Mouse (Mus musculus): ENCODE data around the gene Adrb1. TPM values are rescaled to one million over a fixed set of nuclear protein-coding genes. Genes with fewer than 3 reads are reported as not detected.

Gene Adrb1
- total RNA-seq (2012; rRNA removed) (not detected in 2 replicates), polyA plus RNA-seq (2012; ENCODE audit: insufficient read depth in 1 of 2, insufficient read length in 2 of 2, low read depth in 1 of 2, low replicate concordance in 2 of 2, missing spikeins in 1 of 2) (not detected)

DNA sequence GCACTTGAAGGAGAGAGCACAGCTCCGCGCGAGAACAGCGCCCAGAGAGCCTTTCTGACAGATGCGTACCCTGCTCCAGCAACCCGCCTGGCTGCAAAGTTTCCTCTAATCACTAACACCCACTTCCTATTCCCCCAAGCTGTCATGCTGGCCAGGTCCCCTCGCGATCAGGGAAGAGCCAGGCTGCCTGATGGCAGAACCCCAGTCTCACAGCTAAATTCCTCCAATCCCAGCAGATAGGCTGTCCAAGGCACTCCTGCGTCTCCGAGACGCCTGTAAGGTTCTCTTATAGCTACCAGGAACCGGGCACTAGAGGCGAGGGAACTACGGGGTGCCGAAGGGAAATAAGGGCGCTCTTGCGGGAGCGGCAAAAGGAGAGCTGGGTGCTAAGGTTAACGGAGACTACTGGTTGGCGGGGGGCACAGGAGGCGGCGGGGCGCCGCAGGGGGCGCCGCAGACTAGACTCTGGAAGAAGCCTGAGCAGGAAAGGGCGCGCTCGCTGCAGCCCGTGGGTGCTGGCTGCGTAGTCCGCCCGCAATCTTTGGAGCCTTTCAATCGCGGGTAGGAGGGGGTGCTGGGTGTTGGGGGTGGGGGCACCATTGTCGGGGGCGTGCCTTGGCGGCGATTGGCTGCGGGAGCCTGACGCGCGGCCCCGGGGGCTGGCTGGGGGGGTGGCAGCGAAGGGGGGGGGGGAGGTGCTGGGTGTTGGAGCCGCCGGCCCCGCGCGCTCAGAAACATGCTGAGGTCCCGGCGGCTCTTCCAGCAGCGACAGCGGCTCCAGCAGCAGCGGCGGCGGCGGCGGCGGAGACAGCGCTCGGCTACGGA lies at the start of gene Adrb1:
TSS of gene Adrb1 (plus strand) at position 813 of the 825 bp plus-strand sequence.
- Histone ChIP-seq H3K4me1 (ENCODE audit: control insufficient read depth in 1 of 2, insufficient read depth in 2 of 2, low read length in 2 of 2) (no peaks in the 10 kb centered on the region), H3K79me2 (ENCODE audit: control insufficient read depth, insufficient read depth, low read length, poor library complexity) (no peaks in the 10 kb centered on the region), H3K27me3 (ENCODE audit: control insufficient read depth in 1 of 2, insufficient read depth in 2 of 2, low read length in 2 of 2) (peaks cover 0 to 4% of the 10 kb centered on the region in 2 experiments), H3K4me3 (ENCODE audit: control insufficient read depth in 1 of 2, insufficient read depth in 1 of 2, low read depth in 2 of 2, low read length in 2 of 2) (no peak within 1 kb of the TSS), H3K9ac (ENCODE audit: control insufficient read depth, low read depth, low read length, poor library complexity, severe bottlenecking) (no peak within 1 kb of the TSS), H3K36me3 (ENCODE audit: control insufficient read depth in 1 of 2, insufficient read depth in 2 of 2, low read length in 2 of 2) (no peaks in the 10 kb centered on the region), H3K27ac (ENCODE audit: control insufficient read depth, low read depth, low read length) (no peak within 1 kb of the TSS), H3K9me3 (replicated peaks; ENCODE audit: insufficient read depth, low read length) (no peaks in the 10 kb centered on the region)
- TF ChIP-seq TBP (IDR thresholded peaks at IDR 0.05; ENCODE audit: low read depth, low read length) = no peak
- no peak for TF ChIP-seq ETS1 (IDR thresholded peaks at IDR 0.05; ENCODE audit: low read depth, low read length)
- TF ChIP-seq TAL1 (IDR thresholded peaks at IDR 0.05; ENCODE audit: low read length) = no peak
- TF ChIP-seq RAD21 (IDR thresholded peaks at IDR 0.05; ENCODE audit: low read depth, low read length) = no peak
- TF ChIP-seq USF1 (IDR thresholded peaks at IDR 0.05; ENCODE audit: low read depth, low read length) = no peak
- TF ChIP-seq MXI1 (IDR thresholded peaks at IDR 0.05; ENCODE audit: low read depth, low read length) = no peak
- TF ChIP-seq CHD2 (IDR thresholded peaks at IDR 0.05; ENCODE audit: low read length) = no peak
- no peak for TF ChIP-seq GABPA (IDR thresholded peaks at IDR 0.05; ENCODE audit: low read depth, low read length)
- TF ChIP-seq MAX (IDR thresholded peaks at IDR 0.05; ENCODE audit: low read length) = no peak
- no peak for TF ChIP-seq ZNF384 (IDR thresholded peaks at IDR 0.05; ENCODE audit: low read depth, low read length)
- TF ChIP-seq CTCF (IDR thresholded peaks at IDR 0.05 in 2 of 3, conservative IDR thresholded peaks at IDR 0.05 in 1 of 3; ENCODE audit: control insufficient read depth in 1 of 3, insufficient read depth in 1 of 3, low read depth in 2 of 3, low read length in 3 of 3, poor library complexity in 1 of 3, severe bottlenecking in 1 of 3) = no peak
- TF ChIP-seq POLR2A (IDR thresholded peaks at IDR 0.05; ENCODE audit: control insufficient read depth in 1 of 2, insufficient read depth in 1 of 2, low read depth in 1 of 2, low read length in 2 of 2, poor library complexity in 1 of 2) = no peak
- TF ChIP-seq ZKSCAN1 (IDR thresholded peaks at IDR 0.05; ENCODE audit: low read depth, low read length) = no peak
- no peak for TF ChIP-seq MYB (IDR thresholded peaks at IDR 0.05; ENCODE audit: low read depth, low read length)
- no peak for DNase-seq (ENCODE audit: low read depth, low spot score)

DNA sequence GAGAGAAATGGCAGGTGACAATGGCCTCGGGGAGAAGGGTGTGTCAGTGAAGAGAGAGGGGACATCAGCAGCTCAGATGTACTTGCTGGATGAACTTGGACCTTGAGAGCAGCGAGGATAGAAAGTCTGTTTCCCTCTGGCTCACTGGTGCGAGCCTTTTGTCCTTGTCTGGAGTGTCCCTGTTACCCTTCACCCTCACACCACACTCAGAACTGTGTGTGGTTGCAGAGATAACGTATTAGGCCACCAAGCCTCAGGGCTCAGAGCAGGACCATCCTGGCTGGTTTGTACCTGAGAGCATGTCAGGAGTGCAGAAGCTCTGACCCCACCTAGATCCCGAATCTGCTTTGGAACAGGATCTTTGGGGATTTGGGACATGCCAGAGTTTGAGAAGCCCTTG lies 46.3 kb upstream of the Adrb1 start:
- no peaks in the 10 kb centered on the region for H3K36me3 ChIP-seq (ENCODE audit: control insufficient read depth in 1 of 2, insufficient read depth in 2 of 2, low read length in 2 of 2)
- no peaks in the 10 kb centered on the region for H3K9me3 ChIP-seq (replicated peaks; ENCODE audit: insufficient read depth, low read length)
- no peak overlapping the region for H3K9ac ChIP-seq (ENCODE audit: control insufficient read depth, low read depth, low read length, poor library complexity, severe bottlenecking)
- H3K27ac ChIP-seq (ENCODE audit: control insufficient read depth, low read depth, low read length) = no peak overlapping the region
- H3K27me3 ChIP-seq (ENCODE audit: control insufficient read depth in 1 of 2, insufficient read depth in 2 of 2, low read length in 2 of 2) = peaks cover 2 to 4% of the 10 kb centered on the region in 2 experiments; a peak in 3 of 4 replicates
- no peak overlapping the region for H3K4me3 ChIP-seq (ENCODE audit: control insufficient read depth in 1 of 2, insufficient read depth in 1 of 2, low read depth in 2 of 2, low read length in 2 of 2)
- DNase-seq (ENCODE audit: low read depth, low spot score) = no peak
- TF ChIP-seq TAL1 (IDR thresholded peaks at IDR 0.05; ENCODE audit: low read length) (no peak), EP300 (IDR thresholded peaks at IDR 0.05; ENCODE audit: low read depth in 1 of 2, low read length in 2 of 2) (no peak), CHD1 (IDR thresholded peaks at IDR 0.05; ENCODE audit: low read depth, low read length) (no peak)
- no peaks in the 10 kb centered on the region for H3K4me1 ChIP-seq (ENCODE audit: control insufficient read depth in 1 of 2, insufficient read depth in 2 of 2, low read length in 2 of 2)
- H3K79me2 ChIP-seq (ENCODE audit: control insufficient read depth, insufficient read depth, low read length, poor library complexity) = no peaks in the 10 kb centered on the region

All from MEL (cell line).